Mouse (Mus musculus) cerebellum, adult 2 months (tissue): ENCODE results near the gene Ttc34.

Experiments
- CTCF ChIP-seq: fragments of 200-500 bp; IDR thresholded peaks from 2 replicates; pipeline ENCODE4 v1.5.1; 2011; ENCODE audit warnings: low read depth, mild to moderate bottlenecking, control low read depth, low read length, moderate library complexity, borderline replicate concordance; ENCODE audit not compliant: insufficient read depth
- POLR2A ChIP-seq: fragments of 200-500 bp; IDR thresholded peaks from 2 replicates; pipeline ENCODE4 v1.6.1; 2011; ENCODE audit warnings: low read length, control low read depth, borderline replicate concordance; ENCODE audit not compliant: insufficient read depth

- TF ChIP-seq POLR2A (no peak), CTCF (no peak)
Observed at GRCm38 (mm10) chr4:154887593-154888250, 50.5 kb downstream of the Ttc34 start.
